Mouse (Mus musculus) midbrain, postnatal 0 days (tissue): ENCODE results near the gene Gm19426. TPM values are rescaled to one million over a fixed set of nuclear protein-coding genes. Genes with fewer than 3 reads are reported as not detected.

ENCODE experiments used
- ATAC-seq: fragments of 200-750 bp; cut with Nextera tagmentation; 2 replicates; pipeline ENCODE4 v1.8.0; 2017; ENCODE audit warnings: moderate number of reproducible peaks, mild to moderate bottlenecking, moderate TSS enrichment, moderate library complexity; ENCODE audit not compliant: low FRiP score
- DNase-seq: peaks from one replicate; pipeline ENCODE4 v3.0.0-alpha.2; 2015; ENCODE audit warnings: low spot score
- H3K27ac ChIP-seq: fragments of 300-500 bp; sonication (generic); 2 replicates; pipeline ENCODE4 v1.5.1; 2014; ENCODE audit warnings: low read depth, mild to moderate bottlenecking, low read length, mixed read lengths
- H3K27me3 ChIP-seq: fragments of 300-500 bp; sonication (generic); 2 replicates; pipeline ENCODE4 v1.6.1; 2014; ENCODE audit warnings: low read length, control low read depth, mixed read lengths; ENCODE audit not compliant: insufficient read depth
- H3K36me3 ChIP-seq: fragments of 300-500 bp; sonication (generic); 2 replicates; pipeline ENCODE4 v1.6.1; 2014; ENCODE audit warnings: low read length, control low read depth, mixed read lengths; ENCODE audit not compliant: insufficient read depth
- H3K4me1 ChIP-seq: fragments of 300-500 bp; sonication (generic); 2 replicates; pipeline ENCODE4 v1.6.1; 2014; ENCODE audit warnings: mild to moderate bottlenecking, control low read depth, antibody characterized with exemption, low read length, mixed read lengths; ENCODE audit not compliant: insufficient read depth
- H3K4me2 ChIP-seq: fragments of 300-500 bp; sonication (generic); 2 replicates; pipeline ENCODE4 v1.6.1; 2014; ENCODE audit warnings: low read depth, mild to moderate bottlenecking, low read length, mixed read lengths; ENCODE audit not compliant: poor library complexity, severe bottlenecking
- H3K4me3 ChIP-seq: fragments of 300-500 bp; sonication (generic); 2 replicates; pipeline ENCODE4 v1.5.1; 2014; ENCODE audit warnings: low read depth, mild to moderate bottlenecking, low read length, moderate library complexity
- H3K9ac ChIP-seq: fragments of 300-500 bp; sonication (generic); replicated peaks from 2 replicates; pipeline ENCODE4 v1.6.1; 2014; ENCODE audit warnings: mild to moderate bottlenecking, low read length, moderate library complexity, mixed read lengths; ENCODE audit not compliant: poor library complexity, severe bottlenecking
- H3K9me3 ChIP-seq: fragments of 300-500 bp; sonication (generic); 2 replicates; pipeline ENCODE4 v1.6.1; 2016; ENCODE audit warnings: low read length, control low read depth
- CTCF ChIP-seq: IDR thresholded peaks from 2 replicates; pipeline ENCODE4 v1.5.1; 2016; ENCODE audit warnings: antibody characterized with exemption, mild to moderate bottlenecking
- WGBS: fragments of 180-500 bp; shearing (Covaris S2); extraction: QIAGEN DNeasy Blood & Tissue Kit; methylation state at CpG from one replicate; pipeline ENCODE4 v1.1.7; 2014; 5-methylcytosine and 5-hydroxymethylcytosine counted together
- polyA plus RNA-seq: library from polyadenylated mRNA; unstranded; fragments of >200 nt; fragmentation: Nextera tagmentation; extraction: Ambion mirVana; gene quantifications from 2 replicates; pipeline ENCODE4 v1.2.1, GENCODE M21; 2015
- total RNA-seq: library from RNA; depleted of rRNA; stranded (reverse); fragments of >200 nt; gene quantifications from 2 replicates; pipeline ENCODE4 v1.2.3, GENCODE M21; 2014

Gm19426 gene
- total and polyA plus RNA-seq, 2 experiments from 2014 or later = 0.88 to 2.1 TPM

DNA sequence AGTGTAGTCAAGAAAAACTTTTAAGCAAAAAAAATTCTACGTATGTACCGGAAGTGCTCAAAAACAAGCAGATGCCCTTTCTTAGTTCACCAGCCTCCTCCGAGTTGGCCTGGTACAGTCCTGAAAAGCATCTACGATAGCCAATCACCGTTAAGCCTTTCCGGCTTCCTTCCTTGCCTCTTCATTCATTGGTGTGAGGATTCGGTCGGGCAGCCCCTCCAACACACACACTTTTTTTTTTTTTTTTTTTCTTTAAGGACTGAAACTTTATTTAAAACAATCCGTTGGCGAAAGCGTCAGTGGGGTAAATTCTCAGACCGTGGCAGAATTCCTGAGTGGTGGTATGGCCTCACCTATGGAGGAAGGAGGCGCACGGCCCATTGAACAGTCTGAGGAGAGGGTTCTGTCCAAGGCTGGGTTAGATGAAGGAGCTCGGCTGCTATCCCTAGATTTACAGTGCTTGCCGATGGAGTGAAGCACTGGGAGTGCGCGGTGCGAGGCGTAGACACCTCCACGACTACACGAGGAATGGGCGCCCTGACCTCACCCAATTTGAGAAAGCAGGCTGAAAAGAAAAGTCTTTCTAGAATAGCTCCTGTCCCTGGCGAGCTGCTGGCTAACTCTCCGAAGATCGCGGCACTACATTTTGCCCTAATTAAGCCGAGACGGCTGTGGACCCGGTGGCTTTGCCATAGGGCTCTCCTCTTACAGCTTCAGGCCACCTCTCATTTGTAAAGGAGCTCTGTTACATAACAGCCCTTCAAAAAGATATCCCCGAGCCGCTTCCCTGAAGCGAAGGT is 27.7 kb downstream of the Gm19426 start:
- Histone ChIP-seq H3K27ac (peak overlapping the region; percentile 91), H3K4me1 (0 out of 2 replicates have a peak, but pooled peaks cover 6% of the 10 kb centered on the region), H3K27me3 (no peaks in the 10 kb centered on the region), H3K9ac (peak overlapping the region; percentile 63), H3K9me3 (no peaks in the 10 kb centered on the region), H3K36me3 (0 out of 2 replicates have a peak, but pooled peaks cover 3% of the 10 kb centered on the region), H3K4me2 (peak overlapping the region; percentile 66), H3K4me3 (peak overlapping the region; percentile 62)
- DNase-seq = peak; percentile 98
- ATAC-seq = peak; percentile 96
- under 1% methylated on average over 33 of the region's 33 CpGs for WGBS
- TF ChIP-seq CTCF = no peak

DNA sequence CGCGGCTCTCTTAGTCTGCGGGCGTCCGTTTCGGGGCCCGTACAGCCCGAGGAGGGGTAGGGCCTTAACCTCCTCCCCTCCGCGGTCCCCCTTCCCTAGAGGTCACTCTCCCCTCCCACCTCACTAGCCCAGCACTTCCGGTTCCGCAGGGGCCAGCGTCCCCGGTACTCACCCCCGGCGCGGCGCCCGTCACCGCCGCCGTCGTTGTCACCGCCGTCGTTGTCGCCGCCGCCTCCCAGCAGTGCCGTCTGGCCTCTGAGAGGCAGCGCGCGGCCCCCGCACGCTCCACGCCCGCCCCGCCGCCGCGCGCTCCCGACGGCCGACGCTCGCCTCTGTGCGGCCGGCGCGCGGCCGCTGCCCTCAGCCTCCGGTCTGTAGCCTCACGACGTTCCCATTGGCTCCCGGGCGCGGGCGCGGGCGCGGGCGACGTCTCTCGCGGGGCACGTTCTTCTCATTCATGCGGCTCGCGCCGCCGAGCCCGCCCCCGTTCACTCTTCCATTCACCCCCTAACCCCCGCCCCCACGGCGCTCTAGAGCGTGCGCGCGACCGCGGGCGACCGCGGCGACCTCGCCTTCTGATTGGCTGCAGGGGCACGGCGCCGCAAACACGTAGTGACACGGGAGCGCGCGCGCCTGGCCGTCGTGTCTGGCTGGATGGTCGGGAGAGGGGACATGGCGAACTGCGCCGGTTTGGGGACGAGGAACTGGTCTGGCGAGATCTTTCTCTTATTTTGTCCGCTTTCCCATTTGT is 28.5 kb downstream of the Gm19426 start, which contains the start of gene Zdhhc5:
Gene Zdhhc5 (minus strand): TSS at position 370 of the 751 bp plus-strand sequence.
- DNase-seq (peak; percentile 99), ATAC-seq (peak; percentile 96)
- Histone ChIP-seq H3K36me3 (0 out of 2 replicates have a peak, but pooled peaks cover 11% of the 10 kb centered on the region), H3K27me3 (no peaks in the 10 kb centered on the region), H3K4me1 (0 out of 2 replicates have a peak, but pooled peaks cover 6% of the 10 kb centered on the region), H3K9me3 (no peaks in the 10 kb centered on the region), H3K27ac (peak within 1 kb of the TSS; percentile 91), H3K4me2 (peak within 1 kb of the TSS; percentile 68), H3K9ac (peak within 1 kb of the TSS; percentile 73), H3K4me3 (peak within 1 kb of the TSS; percentile 62)
- TF ChIP-seq CTCF = no peak
- under 1% methylated on average over 96 of the region's 107 CpGs for WGBS

DNA sequence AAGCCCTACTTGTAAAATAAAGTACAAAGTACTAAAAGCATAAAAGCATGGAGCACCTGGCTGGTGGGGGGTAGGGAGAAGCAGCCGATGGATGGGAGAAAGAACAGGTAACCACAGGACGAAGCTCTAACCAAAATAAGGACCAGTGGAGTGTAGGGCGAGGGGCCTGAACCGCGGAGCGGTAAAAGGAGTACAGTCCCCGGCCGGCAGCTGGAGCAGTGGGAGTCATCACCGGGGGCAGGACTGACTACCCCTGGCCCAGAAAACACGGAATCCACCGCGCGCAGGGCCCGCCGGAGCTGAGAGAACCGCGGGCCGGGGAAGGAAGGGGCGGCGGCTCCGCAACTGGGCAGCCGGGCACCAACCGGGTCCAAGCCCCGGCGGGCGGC is 29.0 kb downstream of the Gm19426 start:
- Histone ChIP-seq H3K9me3 (no peaks in the 10 kb centered on the region), H3K4me2 (peak overlapping the region; percentile 68), H3K4me3 (peak overlapping the region; percentile 62), H3K4me1 (0 out of 2 replicates have a peak, but pooled peaks cover 6% of the 10 kb centered on the region), H3K9ac (peak overlapping the region; percentile 73), H3K27ac (peak overlapping the region; percentile 91), H3K27me3 (no peaks in the 10 kb centered on the region), H3K36me3 (0 out of 2 replicates have a peak, but pooled peaks cover 11% of the 10 kb centered on the region)
- no peak for TF ChIP-seq CTCF
- ATAC-seq (peak; percentile 9; the same call in 1 of the 2 replicates), DNase-seq (peak; percentile 3)
- under 1% methylated on average over 19 of the region's 26 CpGs for WGBS

DNA sequence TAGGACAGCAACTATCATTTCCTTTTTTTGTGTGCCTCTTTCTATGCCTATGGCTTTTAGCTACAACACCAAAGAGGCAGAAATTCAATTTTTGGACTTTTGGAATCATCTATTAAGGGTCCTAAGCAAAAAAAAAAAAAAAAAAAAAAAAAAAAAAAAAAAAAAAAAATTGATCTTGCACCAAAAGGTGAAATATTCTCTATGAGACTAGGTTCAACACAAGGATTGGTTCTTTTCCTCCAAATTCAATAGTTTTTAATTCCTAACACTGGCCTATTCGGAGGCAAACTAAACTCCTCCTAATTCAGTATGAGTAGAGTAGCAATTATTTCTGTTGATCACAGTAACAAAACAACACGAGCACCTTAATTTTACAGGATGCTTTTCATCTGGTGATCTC is 31.6 kb downstream of the Gm19426 start:
- Histone ChIP-seq H3K27ac (no peak overlapping the region), H3K4me2 (no peak overlapping the region), H3K27me3 (no peaks in the 10 kb centered on the region), H3K4me3 (no peak overlapping the region), H3K9ac (no peak overlapping the region), H3K36me3 (peaks cover 18% of the 10 kb centered on the region; the same call in 1 of the 2 replicates), H3K9me3 (no peaks in the 10 kb centered on the region), H3K4me1 (0 out of 2 replicates have a peak, but pooled peaks cover 6% of the 10 kb centered on the region)
- DNase-seq (no peak), ATAC-seq (no peak)
- no peak for TF ChIP-seq CTCF
- 96% methylated on average over 2 of the region's 2 CpGs for WGBS

DNA sequence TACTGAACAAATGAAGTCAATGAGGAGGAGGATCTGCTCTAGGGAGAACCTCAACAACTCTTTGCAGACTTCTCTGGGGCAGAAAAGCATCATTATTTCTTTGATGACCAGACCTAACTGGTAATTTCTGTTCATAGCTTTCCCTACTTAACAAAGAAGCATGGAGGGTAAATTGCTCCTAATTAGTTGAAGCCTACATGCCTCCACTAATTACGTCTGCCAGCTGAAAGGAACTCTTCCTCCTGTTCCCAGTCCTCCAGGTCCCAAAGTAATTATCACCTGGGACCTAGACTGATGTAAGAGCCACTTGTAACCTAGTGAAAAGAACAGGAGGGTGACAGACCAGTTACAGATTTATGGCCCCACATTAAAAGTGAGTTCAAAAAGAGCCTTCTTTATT is 35.9 kb downstream of the Gm19426 start:
- Histone ChIP-seq H3K27me3 (no peaks in the 10 kb centered on the region), H3K4me3 (no peak overlapping the region), H3K9ac (no peak overlapping the region), H3K27ac (no peak overlapping the region), H3K9me3 (no peaks in the 10 kb centered on the region), H3K4me1 (no peaks in the 10 kb centered on the region), H3K36me3 (peaks cover 21% of the 10 kb centered on the region; the same call in 1 of the 2 replicates), H3K4me2 (no peak overlapping the region)
- TF ChIP-seq CTCF = no peak
- DNase-seq (no peak), ATAC-seq (no peak)
- WGBS = 93% methylated on average over 1 of the region's 1 CpGs
